Comparison of ENCODE assay signal across 8 mouse cellular contexts in genomic region chr7:130288719-130289427, GRCm38 (mm10).
DNase-seq lines count a peak whose midpoint lies in the region; ATAC-seq and TF ChIP-seq lines count a peak whose summit lies in the region.

No protein-coding gene starts in this region.

- TF ChIP-seq CTCF in hindbrain, postnatal 0 days (IDR thresholded peaks at IDR 0.05; ENCODE audit: low read depth): no peak

- no peak for DNase-seq in heart, postnatal 4 days
- peak; percentile 40 for DNase-seq in embryonic facial prominence, embryonic 10.5 days (ENCODE audit: low spot score)
- no peak for DNase-seq in hindbrain, postnatal 0 days (ENCODE audit: low spot score)
- no peak for DNase-seq in left cerebral cortex, postnatal 10 days (ENCODE audit: extremely low spot score in 1 of 2, low spot score in 2 of 2)
- DNase-seq in right cerebral cortex, postnatal 25 days: no peak

- no peaks in the 10 kb centered on the region for H3K9me3 ChIP-seq in heart, embryonic 14.5 days (ENCODE audit: control insufficient read depth, low read length)
- no peaks in the 10 kb centered on the region for H3K9me3 ChIP-seq in embryonic facial prominence, embryonic 10.5 days
- no peaks in the 10 kb centered on the region for H3K9me3 ChIP-seq in hindbrain, postnatal 0 days (ENCODE audit: low read length)
- no peaks in the 10 kb centered on the region for H3K9me3 ChIP-seq in midbrain, embryonic 13.5 days

- WGBS in heart, embryonic 14.5 days: 61% methylated on average over 11 of the region's 11 CpGs
- WGBS in embryonic facial prominence, embryonic 10.5 days: 41% methylated on average over 11 of the region's 11 CpGs
- 42% methylated on average over 11 of the region's 11 CpGs for WGBS in hindbrain, postnatal 0 days
- 47% methylated on average over 11 of the region's 11 CpGs for WGBS in midbrain, embryonic 13.5 days

- peak overlapping the region in 1 of 2 experiments; percentile 47; a peak in 2 of 4 replicates for H3K27ac ChIP-seq in heart, embryonic 14.5 days (replicated peaks in 1 of 2; ENCODE audit: control insufficient read depth in 1 of 2, insufficient read depth in 1 of 2, low read depth in 2 of 2, low read length in 2 of 2)
- H3K27ac ChIP-seq in embryonic facial prominence, embryonic 10.5 days (replicated peaks): peak overlapping the region; percentile 72
- H3K27ac ChIP-seq in hindbrain, postnatal 0 days: no peak overlapping the region
- H3K27ac ChIP-seq in midbrain, embryonic 13.5 days: no peak overlapping the region

- H3K4me1 ChIP-seq in heart, embryonic 14.5 days (ENCODE audit: control insufficient read depth in 2 of 2, insufficient read depth in 2 of 2, low read length in 2 of 2): peaks cover 22 to 29% of the 10 kb centered on the region in 2 experiments
- peaks cover 55% of the 10 kb centered on the region for H3K4me1 ChIP-seq in embryonic facial prominence, embryonic 10.5 days
- H3K4me1 ChIP-seq in hindbrain, postnatal 0 days (ENCODE audit: insufficient read depth, low read length): peaks cover 11% of the 10 kb centered on the region
- H3K4me1 ChIP-seq in midbrain, embryonic 13.5 days (replicated peaks): peaks cover 17% of the 10 kb centered on the region

- no peak for ATAC-seq in heart, embryonic 14.5 days (ENCODE audit: insufficient number of reproducible peaks, insufficient read depth, low FRiP score, low read depth)
- ATAC-seq in hindbrain, postnatal 0 days: no peak
- no peak for ATAC-seq in midbrain, embryonic 13.5 days
- no peak for ATAC-seq in megakaryocyte progenitor cell, adult 5-6 weeks (replicated peaks; ENCODE audit: poor library complexity)

- H3K36me3 ChIP-seq in heart, embryonic 14.5 days (ENCODE audit: control insufficient read depth, insufficient read depth, low read length): no peaks in the 10 kb centered on the region
- H3K36me3 ChIP-seq in embryonic facial prominence, embryonic 10.5 days (replicated peaks): no peaks in the 10 kb centered on the region
- no peaks in the 10 kb centered on the region for H3K36me3 ChIP-seq in hindbrain, postnatal 0 days (ENCODE audit: insufficient read depth, low read length)
- H3K36me3 ChIP-seq in midbrain, embryonic 13.5 days: no peaks in the 10 kb centered on the region

- no peak overlapping the region for H3K4me3 ChIP-seq in heart, embryonic 14.5 days (ENCODE audit: control insufficient read depth in 1 of 2, insufficient read depth in 1 of 2, low read depth in 1 of 2, low read length in 2 of 2)
- H3K4me3 ChIP-seq in embryonic facial prominence, embryonic 10.5 days: no peak overlapping the region
- no peak overlapping the region for H3K4me3 ChIP-seq in hindbrain, postnatal 0 days (ENCODE audit: low read length)
- no peak overlapping the region for H3K4me3 ChIP-seq in midbrain, embryonic 13.5 days (replicated peaks)

- H3K27me3 ChIP-seq in heart, embryonic 14.5 days (ENCODE audit: control insufficient read depth, insufficient read depth, low read length): 0 out of 2 replicates have a peak, but pooled peaks cover 2% of the 10 kb centered on the region
- H3K27me3 ChIP-seq in embryonic facial prominence, embryonic 10.5 days (replicated peaks; ENCODE audit: low read depth, poor library complexity, severe bottlenecking): peaks cover 12% of the 10 kb centered on the region
- no peaks in the 10 kb centered on the region for H3K27me3 ChIP-seq in hindbrain, postnatal 0 days (ENCODE audit: insufficient read depth, low read length)
- peaks cover 44% of the 10 kb centered on the region for H3K27me3 ChIP-seq in midbrain, embryonic 13.5 days

- intact Hi-C loops in left cerebral cortex, postnatal 10 days (cut with DNase I): no loop called here

- 0 out of 2 replicates have a peak overlapping the region, but pooled peaks have one; percentile 8 for H3K9ac ChIP-seq in heart, embryonic 14.5 days (ENCODE audit: low read length)
- no peak overlapping the region for H3K9ac ChIP-seq in hindbrain, postnatal 0 days (replicated peaks; ENCODE audit: low read length)
- H3K9ac ChIP-seq in midbrain, embryonic 13.5 days (replicated peaks): no peak overlapping the region

- no peak overlapping the region for H3K4me2 ChIP-seq in heart, embryonic 14.5 days (ENCODE audit: low read length)
- peak overlapping the region; percentile 41 for H3K4me2 ChIP-seq in hindbrain, postnatal 0 days (ENCODE audit: low read depth, low read length)
- peak overlapping the region; percentile 19; the same call in 1 of the 2 replicates for H3K4me2 ChIP-seq in midbrain, embryonic 13.5 days (replicated peaks)
